Mouse (Mus musculus) forelimb bud, embryonic 11.5 days (tissue): ENCODE data around the gene Wdr95.
"Not testable (repeated sequence)": the region's sequence is repeated elsewhere in the genome, so short reads cannot be mapped to it uniquely, and the experiment has no call there.

Experiments
- DNase-seq: peaks from one replicate; pipeline ENCODE4 v3.0.0-alpha.2; 2012; ENCODE audit warnings: low read depth, low spot score

Gene Wdr95

DNA sequence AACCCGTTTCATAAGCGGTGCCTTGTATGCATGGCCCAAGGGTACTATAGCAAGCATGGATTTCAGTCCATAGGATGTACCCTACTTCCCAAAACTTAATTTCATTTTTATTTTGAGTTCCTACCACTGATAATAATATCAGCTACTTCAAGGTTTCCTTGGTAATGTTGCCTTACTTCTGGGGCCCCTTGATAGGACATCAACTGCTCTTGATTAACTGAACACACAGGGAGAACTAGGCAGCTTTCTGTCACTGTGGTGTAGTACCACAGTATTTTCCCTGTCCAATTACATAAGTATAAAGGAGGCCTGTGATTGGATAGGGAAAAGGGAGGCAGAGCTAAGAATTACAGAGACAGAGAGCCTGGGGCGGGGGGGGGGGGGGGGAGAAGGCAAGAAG is 13.6 kb upstream of the Wdr95 start:
- no peak for DNase-seq

DNA sequence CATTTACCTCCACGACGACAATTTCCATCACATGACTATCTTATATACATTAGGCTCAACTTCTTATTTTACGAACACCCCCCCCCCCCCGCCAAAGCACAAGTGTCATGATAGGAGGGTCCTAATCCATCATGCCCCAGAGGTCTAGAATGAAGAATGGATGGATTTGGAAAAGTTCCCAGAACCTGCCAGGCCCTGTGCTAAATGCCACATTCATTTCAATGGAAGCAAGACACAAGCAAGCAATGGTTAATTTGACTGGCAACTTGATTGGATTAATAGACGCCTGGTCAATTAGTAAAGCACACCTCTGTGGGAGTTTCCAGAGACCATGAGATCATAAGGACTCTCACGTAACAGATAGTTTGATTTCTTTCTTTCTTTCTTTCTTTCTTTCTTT is 11.4 kb upstream of the Wdr95 start:
- no peak for DNase-seq

DNA sequence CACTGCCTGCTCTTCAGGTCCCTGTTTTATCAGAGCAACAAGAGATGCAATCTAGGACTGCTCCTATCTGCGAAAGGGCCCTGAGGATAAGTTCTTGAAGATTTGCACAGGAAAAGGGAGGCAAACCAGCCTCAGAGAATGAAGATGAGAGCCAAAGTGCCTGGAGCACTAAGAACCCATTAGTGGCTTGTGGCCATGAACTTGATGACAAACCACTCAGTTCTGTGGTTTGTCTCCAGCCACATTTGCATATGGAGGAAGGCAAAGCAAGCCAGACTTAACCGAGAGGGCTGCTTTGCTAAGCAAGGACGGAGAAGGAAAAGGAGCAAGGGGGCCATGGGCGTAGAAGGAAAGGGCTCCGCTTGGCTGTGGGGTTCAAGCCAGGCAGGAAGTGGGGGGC is 7.7 kb upstream of the Wdr95 start:
- DNase-seq, result no peak

DNA sequence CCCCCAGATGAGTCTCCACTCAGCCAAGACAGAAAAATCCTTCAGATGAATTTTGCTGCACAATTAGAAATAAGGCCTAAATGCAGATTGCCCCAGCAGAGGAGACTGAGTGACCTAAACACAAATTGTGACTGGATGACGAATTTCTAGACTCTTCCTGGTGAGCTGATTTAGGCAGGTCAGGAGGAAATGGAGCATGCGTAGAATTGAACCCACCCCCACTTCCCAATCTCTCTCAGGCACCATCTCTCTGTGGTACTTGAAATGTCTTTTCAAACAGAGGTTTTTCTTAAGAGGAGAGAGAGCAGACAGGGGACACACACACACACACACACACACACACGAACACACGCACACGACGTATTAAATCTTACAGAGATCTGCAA is 4.6 kb upstream of the Wdr95 start:
- no peak for DNase-seq

DNA sequence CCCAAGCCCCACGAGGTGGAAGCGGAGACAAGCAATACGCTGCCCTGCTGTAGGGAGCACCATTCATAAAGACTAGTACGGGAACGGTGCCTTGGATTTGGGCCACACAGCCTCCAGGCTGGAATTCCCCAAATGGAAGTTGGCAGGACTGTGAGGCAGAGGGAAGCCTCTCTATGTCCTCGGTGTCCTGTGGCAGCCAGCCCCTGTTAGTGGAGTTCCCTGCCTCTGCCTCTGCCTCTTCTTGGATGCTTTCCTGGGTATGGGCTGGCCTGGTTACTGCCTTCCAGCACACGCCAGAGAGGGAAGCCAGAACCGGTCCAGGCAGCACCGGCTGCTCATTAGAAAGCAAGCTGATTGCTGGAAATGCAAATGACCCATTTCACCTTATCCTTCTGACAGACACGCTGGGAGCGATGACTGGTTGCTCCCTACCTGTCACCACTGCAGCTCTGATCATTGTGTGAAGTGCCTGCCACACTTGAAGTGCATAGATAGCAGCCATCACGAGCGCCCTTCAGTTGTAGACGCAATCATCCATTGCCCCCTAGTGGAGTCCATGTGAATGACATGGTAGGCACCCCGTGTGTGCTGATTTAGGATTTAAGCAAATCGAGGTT is 4.1 kb upstream of the Wdr95 start:
- DNase-seq, result peak; percentile 85

DNA sequence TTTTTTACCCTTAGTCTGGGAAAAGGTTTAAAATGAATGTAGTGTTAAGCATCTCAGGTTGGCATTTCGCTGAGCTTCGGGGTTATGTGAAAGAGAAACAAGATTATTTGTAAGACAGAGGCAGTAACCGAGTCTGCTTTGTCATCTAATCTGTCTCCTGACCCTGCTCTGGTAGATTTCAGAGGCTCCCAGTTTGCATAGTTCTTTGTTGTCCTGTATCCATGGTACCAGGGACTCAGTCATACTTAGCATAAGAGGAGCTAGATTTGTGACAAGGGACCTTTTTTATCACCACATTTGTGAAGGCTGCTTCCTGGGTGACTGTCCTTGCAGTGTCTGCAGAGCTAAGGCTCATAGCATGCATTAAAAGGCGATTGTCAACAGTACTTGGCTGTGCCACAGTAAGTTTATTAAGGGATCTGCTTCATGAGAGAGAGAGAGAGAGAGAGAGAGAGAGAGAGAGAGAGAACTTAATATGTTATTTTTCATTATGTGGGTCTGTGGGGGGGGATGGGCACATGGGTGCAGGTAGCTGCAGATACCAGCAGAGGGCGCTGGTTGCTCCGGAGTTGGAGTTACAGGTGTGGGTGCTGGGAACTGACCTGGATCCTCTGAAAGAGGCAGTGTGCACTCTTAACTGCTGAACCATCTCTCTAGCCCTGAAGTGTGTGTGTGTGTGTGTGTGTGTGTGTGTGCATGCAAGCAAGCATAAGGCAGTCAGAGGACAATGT is 3.3 kb upstream of the Wdr95 start:
- DNase-seq, result no peak

DNA sequence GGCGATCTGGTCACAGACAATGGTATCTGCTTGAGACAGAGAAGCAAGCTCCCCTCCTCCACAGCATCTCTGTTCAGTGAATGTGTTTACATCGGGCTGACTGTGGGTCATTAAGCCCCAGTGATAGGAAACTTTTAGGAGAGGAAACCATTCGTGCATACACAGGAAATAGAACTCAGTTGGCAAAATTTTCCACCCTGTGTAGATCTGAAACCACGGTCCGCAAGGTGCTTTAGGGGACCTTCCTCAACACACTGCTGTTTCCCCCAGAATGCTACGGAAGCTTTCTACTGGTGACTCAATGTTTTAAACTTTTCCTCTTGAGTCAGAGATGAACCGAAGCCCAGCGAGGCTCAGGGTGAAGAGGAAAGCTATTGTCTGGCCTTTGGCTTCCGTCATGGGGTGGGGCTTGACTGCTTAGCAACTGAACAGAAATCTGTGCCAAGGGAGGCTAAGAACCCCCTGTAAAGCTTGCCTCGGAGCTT is 2.0 kb upstream of the Wdr95 start:
- DNase-seq, result no peak

DNA sequence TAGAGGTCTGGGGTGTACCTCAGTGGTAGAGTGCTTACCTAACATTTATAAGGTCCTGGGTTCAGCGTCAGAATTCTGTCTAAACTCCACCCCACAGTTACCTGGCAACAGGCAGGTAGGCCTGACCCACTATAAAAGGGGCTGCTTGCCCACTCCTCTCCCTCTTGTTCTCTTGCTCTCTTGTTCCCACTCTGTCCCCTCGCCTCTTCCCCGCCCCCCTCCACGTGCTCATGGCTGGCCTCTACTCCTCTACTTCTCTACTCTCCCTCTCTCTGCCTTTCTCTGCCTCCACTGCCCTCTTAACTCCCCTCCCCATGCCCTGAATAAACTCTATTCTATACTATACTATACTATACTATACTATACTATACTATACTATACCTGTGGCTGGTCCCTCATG is 1.2 kb upstream of the Wdr95 start:
- DNase-seq, result not testable (repeated sequence)

DNA sequence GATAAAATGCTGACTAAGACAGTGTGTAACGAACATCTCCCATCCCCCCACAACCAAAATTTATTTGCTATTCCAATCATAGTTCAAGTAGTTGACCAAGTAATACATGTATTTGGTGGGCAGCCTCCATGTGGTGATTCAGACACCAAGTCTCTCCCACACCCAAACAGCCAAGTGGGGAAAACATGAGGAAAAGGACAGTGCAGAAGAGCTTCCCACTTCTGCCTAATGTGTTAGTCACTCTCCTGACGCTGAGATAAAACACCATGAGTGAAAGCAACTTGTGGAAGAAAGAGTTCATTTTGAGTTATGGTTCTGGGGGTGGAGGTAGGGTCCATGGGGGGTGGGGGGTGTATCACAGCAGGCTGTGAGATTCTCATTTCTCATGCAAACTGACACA is 5.4 kb downstream of the Wdr95 start:
- DNase-seq, result no peak

DNA sequence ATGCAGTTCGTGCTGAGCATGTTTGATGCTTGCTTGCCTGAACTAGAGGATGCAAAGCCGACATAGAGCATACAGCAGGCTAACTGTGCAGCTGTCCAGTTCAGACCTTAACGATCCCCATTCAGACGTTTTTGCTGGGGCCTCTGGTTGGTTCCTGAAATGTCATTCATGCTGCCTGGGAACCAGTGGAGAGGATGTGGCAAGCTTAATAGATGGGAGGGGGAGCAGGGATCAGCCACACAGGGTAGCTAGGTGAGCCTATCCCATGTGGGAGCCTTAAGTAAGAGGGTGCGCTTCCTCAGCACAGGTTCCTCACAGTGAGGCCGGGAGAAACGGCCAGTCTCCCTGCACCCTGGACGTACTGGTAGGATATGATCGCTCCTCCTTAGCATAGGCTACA is 7.5 kb downstream of the Wdr95 start:
- DNase-seq, result no peak

DNA sequence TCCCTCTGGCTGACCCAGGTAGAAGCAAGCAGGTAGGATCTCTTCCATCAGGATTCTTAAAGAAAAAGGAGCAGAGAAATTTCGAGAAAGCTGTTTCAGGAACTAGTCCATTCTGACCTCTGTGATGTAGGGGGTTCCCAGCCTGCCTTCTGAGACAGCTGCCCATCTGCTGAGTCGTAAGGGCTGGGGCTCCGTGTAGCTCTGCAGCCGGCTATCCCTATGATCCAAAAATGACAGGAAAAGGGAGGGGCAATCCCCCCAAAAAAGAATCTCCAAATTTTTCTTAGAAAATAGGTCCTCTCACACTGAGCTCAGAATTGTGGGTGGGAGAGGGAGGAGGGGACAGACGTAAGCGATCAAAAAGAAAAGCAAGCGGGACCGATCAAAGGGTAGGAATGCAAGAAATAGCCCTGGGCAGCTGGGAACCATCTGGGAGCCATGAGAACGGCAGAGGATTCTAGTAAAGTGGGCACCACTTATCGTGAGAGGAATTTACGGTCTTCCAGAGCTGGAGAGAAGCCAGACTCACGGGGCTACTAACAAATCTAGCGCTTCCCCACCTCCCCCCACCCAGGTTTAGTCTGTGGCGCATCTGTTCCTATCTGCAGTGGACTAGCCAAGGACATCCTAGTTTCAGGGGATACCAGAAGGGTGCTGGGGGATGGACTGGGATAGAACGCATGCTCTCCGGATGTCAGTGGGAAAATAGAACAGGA is 9.5 kb downstream of the Wdr95 start:
- DNase-seq, result peak; percentile 84

DNA sequence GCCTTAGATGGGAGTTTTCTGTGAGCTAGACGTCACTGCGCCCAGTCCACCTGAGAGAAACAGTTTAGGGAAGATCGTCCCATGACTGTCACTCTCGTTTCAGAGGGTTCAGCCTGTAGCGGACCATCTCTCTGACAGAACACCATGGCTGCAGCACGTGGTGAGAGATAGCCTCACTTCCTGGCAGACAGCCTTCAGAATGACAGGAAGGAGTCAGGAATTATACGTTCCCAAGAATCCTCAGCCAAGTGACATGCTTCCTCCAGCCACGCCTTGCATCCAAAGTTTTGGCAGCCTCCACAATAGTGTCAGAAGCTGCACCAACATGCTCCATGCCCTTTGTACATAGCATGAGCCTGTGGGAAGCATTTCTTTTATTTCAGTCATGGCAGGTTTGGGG is 10.1 kb downstream of the Wdr95 start:
- no peak for DNase-seq

DNA sequence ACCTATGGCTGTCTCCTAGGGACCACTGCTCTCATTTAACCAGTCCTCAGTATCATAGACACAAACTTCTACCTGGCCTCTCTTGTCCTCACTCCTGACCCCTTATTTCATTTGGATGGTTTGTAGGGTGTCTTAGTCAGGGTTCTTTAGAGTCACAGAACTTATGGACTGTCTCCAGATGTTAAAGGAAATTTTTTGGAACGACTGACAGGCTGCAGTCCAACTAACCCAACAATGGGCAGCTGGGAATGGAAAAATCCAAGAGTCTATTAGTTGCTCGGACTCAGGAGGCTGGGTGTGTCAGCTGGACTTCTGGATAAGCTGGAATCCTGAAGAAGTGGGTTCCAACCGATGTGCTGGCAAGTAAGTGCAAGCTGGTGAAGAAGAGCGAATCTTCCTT is 10.6 kb downstream of the Wdr95 start:
- no peak for DNase-seq

DNA sequence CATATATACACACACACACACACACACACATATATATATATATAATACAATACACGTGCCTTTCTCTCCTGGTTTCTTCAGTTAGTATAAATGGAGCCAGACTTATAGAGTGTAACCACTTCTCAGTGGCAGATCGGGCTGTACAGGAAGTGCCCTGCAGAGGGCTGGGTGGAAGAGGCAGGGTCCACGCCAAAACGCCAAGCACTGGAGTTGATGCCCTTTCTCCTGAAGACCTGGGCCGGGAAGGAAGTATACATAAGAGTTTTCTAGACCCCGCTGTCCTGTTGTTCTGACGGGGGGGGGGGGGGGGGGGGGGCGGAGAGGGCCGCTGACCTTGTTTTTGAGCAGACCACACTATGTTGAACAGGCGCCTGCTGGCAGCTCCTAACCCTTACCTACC is 22.7 kb downstream of the Wdr95 start:
- DNase-seq, result no peak

DNA sequence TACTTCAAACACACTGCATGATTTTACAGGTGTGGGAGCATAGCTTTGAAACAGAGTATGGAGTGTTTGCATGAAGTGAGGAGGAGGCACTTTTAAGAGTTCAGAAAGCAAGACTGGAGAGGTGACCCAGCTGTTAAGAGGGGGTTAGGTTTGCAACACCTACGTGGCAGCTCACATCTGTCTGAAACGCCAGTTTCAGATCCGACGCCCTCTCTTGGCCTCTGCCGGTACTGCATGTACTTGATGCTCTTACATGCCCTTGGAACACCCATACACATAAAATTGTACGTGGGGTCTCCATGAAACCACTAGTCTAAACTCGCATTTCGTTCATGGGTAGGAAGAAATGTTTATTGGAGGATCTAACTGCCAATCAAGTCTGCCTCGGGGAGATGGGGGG is 24.3 kb downstream of the Wdr95 start:
- DNase-seq, result no peak

DNA sequence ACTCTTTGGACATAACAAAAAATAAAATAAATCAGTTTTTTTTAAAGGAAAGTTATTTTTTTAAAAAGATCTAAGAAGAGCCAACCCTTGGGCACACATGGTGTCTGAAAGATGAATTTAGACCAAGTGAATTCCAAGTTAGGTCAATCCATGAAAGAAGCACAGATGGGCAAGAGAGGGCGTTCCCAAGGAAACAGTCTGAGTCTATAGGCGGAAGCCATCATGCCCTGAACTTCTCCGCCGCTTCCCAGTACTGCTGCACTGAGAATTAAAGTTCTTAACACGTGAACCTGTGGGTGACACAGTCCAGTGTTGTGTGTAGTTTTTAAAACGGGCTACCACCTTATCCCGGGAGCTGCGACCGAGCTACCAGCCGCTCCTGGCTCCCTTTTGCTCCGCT is 24.9 kb downstream of the Wdr95 start:
- DNase-seq, result no peak

DNA sequence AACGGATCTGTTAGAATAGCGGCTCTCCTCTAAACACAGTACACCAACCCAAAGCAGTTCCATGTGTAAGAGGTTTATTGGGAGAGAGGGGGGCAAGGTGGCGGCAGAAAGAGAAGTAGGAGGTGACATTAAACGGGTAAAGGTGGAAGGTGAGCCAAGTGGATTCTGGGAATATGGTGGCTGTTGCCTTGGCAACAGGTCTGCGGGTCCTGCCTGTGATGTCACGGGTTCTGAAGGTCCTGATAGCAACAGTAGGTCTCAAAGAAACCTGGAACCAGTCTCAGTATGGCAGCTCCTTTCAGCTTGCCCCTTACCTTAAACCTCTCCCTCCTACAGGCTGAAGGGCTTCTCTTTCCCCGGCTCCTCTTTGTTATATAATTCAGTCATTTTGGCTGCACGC is 25.9 kb downstream of the Wdr95 start:
- no peak for DNase-seq

DNA sequence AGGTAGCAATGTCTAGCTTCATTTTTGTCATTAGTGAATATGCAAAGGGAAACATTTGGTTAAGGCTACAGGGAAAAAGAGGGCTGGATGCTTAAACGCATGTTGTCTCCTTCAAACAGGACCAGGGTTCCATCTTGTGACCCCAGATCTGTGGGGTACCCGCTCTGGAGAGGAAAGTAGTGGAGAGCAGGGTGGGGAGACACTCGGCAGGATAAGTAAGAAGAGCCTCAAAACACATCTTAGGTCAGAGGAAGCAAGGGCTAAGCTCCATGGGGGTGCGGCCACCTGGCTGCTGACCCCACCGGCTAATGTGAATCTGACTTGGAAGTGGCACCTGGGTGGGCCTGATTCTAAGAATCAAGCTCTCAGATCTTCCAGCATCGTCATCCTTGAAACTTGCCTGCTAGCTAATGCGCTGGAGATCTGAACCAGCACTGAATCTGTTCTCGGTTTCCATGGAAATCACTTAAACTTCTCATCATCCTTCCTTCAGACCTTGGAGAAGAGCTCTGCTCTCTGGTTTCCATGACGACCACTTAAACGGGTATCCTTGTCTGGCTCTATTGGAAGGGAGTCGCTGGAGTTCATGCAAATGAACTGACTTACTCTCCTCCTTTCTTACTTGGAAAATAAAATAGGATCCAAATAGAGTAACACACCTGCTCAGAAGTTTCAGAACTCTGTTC is 32.6 kb downstream of the Wdr95 start:
- DNase-seq, result no peak

DNA sequence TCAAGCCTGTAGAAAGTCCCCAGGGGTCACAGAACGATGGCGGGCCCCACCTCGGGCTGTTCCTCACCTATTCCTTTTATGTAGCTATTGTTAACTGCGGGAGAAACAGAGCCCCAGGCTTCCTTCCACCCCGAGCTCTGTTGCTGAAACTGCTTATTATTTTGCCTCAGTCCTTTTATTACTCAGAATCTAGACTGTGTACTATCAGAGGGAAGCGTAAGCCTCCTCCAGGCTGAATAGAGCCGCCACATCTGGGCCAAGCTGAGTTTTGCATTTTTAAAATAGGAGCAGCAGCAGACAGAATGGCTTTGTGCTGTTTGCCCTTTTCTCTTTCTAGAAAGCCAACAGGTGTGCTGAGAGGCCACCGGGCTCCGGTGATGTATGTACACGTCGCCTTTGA is 37.5 kb downstream of the Wdr95 start:
- DNase-seq, result no peak

DNA sequence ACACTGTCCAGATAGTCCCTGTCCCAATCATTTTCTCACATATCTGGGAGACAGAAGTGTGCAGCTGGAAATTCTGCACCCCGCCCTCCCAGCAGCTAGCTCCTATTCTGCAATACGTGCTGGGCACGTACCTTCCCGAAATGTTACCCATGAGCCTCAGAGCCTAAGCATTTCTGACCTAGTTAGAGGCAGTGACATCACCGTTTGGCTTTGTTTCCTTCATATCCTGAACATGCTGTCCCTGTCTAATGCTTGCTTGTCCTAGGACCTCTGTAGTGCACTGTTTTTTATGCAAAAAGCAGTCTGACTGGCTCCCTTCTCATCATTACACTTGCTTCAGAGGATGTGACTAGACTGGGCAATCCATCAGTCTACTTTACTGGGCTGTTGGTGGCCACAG is 38.5 kb downstream of the Wdr95 start:
- no peak for DNase-seq

DNA sequence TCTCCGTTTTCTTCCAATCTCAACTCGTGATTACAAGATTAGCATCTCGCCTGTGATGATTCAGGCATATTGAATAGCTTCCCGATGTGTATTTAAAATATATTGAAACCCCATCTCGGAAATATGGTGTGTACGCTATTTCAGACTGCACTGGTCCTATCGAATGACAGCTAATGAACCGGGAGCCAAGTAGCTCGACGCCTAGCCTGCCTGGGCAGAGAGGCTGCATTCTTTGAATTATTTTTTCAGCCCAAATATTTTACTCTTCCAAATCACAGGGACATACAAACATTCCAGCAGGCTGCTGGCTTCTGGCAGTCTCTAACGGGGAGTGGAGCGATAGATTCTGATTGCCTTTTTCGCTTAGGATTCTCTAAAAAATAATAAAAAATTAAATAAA is 40.5 kb downstream of the Wdr95 start:
- DNase-seq, result no peak

DNA sequence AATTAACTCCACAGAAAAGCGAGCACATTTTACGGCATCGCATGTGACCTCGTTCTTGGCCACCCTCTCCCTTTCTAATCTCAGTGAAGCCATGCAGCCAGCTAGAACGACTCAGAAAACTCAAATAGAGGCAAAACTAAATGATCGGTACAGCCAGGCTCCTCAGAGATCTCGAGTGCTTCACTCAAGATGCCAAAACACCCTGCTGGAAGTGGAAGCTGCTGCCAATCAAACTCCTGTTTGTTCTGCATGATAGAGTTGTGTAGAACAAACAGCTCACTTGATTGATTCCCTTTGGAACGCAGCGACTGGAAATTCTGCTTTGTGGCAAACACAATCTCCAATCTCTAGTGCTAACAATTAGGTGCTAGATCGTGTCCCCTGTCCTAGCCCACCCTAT is 48.5 kb downstream of the Wdr95 start:
- DNase-seq, result no peak
